Mouse (Mus musculus) T-helper 17 cell (primary cell): ENCODE measurements around the gene Samt3.

Source experiments
- in situ Hi-C, 2 experiments: fragments of 300-600 bp; cut with MboI, MseI; formaldehyde crosslinking; loops; 1 replicate in 1 of 2; 2 replicates in 1 of 2; pipeline ENCODE4 v1.15.1; 2025; ENCODE audit warnings: high pct_unique_total_duplicates in 2 of 2

The Samt3 gene

DNA sequence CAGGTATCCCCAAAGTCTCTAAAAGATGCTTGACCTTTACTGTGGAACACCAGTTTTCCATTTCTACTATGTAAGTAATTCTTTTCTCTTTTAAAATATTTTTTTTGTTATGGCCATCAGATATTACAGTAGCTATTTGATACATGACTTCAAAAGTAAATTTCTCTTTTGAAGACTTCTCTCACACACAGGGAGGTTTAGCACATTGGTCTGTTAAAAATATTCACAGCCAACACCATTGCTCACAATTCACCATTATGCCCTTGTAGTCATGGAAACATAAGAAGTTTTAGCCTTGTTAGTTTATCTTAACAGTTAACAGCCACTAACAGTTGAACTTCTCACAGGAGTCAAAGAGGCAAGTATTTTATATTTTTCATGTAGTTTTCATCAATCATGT, at the start of gene Samt3:
Gene Samt3, plus strand, starts transcription at position 301 of the 400 bp plus-strand sequence.
- in situ Hi-C loops = no loop called here

DNA sequence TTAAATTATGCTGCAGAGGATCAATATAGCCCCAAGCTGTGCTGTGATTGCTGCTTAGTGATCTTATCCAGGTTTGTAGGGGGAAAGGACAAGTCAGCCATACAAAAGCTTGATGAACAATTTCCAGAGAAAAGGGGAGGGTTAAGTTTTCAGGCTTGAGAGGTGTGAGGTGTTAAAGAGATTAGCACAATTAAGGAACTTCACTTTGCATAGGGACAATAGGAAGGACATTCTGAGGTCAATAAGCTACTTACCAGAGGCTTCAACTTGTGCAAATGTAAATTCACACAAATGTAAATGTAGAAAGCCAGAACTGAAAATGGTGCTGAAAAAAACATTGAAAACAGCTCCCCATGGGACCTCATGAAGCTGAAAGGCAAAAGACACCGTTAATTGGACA, 27.4 kb upstream of the Samt3 start:
- in situ Hi-C loops = no loop called here

DNA sequence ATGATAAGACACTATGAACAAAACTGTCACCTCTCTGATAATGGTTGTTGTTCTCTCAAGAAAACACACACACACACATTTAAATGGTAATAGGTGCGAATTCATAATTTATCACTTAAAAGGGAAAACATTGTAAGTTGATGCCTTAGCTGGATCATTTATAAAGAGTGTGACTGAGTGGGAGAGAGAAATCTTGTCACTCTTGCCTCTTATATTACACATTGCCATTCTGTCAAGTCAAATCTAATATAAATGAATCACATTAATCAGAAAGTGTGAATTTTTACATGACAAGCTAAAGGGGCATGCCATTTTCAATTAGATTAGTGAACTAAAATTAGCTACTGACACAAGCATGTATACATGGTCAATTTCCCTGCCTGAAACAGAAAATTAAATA, 44.7 kb downstream of the Samt3 start:
- in situ Hi-C loops = no loop called here
